Mouse (Mus musculus) lung, adult 10 weeks (tissue): ENCODE results near the gene Pnma3. TPM values are rescaled to one million over a fixed set of nuclear protein-coding genes. Genes with fewer than 3 reads are reported as not detected.

Source experiments
- polyA plus RNA-seq: library from polyadenylated mRNA; stranded (reverse); fragments of 350-450 nt; fragmentation: Illumina TruSeq; extraction: RNeasy Lipid Tissue Mini Kit (QIAGEN cat#74804); gene quantifications from one replicate; pipeline ENCODE4 v1.2.3, GENCODE M21; 2014; ENCODE audit warnings: low read depth, low replicate concordance; ENCODE audit not compliant: insufficient read depth

Gene Pnma3
- polyA plus RNA-seq, result not detected

DNA sequence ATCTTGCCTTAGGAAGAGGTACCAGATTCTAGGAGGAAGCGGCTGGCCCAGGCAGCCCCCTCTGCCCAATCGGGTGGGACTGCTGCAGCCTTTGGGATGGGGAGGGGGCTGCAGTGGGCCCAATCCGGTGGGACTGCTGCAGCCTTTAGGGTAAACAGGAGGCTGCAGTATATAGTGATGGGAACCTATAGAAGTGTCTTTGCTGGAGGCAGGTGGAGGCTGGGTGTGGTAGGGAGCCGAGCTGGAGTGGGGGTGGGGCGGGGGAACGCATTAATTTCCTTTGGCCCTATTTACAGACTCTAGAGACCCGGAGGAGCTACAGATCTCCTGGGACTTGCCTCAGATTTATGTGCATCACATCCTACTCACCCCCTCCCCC, at the start of gene Pnma3:
TSS of gene Pnma3 (plus strand) at position 373 of the 379 bp plus-strand sequence.

DNA sequence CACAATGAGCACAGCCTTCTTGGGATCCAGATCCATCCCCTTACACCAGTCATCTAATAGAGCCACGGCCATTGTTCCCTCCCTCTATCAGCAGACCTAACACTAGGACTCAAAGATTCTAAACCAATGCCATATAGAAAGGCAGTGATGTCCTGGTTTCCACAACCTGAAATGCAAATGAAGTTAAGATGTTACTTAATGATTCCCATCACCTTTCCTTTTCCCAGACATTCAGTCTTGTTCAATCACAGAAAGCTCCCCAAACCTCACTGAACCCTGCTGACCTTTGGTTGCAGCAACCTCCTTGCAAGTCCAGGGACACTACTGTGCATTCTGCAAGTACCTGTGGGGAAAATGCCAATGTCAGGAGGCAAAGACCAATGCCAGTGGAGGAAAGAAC, 27.6 kb upstream of the Pnma3 start, which contains the start of gene Pnma5:
TSS of gene Pnma5 (minus strand) at position 101 of the 400 bp plus-strand sequence.

DNA sequence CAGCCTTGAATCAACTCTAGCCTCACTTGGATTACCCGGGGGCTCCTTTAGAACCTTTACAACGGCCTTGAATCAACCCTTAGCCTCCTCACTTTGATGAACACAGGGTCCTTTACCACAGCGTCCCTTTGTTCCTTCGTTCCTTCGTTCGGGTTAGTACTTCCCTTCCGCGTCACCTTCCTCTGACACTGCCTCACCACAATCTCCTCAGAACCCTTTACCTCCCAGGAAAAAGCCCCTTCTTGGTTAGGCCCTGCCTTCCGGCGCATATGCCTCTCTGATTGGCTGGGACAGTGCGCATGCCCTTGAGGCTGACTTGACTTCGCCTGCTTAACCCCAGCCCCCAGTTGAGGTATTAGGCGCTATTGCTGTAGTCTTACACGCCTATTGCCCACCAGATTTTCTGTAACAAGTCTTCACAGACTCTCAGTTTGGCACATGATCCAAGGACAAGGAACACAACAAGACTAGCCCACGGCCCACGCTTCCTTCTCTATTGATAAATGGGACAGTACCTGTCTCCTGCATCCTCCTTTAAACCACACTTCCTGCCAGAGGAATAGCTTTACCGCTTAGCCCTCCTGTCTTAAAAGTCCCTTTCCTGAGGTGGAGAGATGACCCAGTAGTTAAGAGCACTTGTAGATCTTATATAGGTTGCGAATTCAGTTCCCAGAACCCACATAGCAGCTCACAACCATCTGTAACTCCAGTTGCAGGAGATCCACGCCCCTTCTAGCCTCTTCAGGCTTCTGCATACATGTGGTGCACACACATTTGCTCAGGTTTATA, 17.9 kb downstream of the Pnma3 start, which contains the start of gene Xlr4a:
TSS of gene Xlr4a (minus strand) at position 212 of the 789 bp plus-strand sequence.

DNA sequence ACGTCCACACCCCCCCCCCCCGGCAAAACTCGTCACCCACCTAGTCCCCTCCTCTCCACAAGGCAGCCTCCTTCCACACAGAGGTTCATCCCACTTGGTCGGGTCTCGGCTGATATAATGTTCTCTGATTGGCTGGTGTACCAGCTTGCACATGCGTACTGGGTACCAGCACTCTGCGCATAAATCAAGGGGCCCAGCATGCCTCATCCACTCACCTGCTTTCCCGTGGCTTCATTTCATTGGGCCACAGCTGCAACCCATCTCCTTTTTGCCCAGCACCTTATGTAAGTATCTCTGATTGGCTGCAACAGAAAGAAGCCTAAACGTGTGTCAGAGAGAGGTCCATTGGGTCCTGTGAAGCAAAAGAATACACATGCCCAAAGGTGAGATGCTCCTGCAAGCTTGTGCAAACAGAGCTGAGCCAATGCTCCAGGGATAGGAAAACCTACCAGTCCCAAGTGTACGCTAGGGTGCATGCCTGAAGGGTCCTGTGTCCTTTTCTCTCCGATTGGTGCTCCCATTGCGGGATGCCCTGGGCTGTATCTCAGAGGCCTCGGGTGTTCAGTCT, 32.4 kb downstream of the Pnma3 start, which contains the start of gene Xlr3a:
TSS of gene Xlr3a (minus strand) at position 155 of the 568 bp plus-strand sequence.

DNA sequence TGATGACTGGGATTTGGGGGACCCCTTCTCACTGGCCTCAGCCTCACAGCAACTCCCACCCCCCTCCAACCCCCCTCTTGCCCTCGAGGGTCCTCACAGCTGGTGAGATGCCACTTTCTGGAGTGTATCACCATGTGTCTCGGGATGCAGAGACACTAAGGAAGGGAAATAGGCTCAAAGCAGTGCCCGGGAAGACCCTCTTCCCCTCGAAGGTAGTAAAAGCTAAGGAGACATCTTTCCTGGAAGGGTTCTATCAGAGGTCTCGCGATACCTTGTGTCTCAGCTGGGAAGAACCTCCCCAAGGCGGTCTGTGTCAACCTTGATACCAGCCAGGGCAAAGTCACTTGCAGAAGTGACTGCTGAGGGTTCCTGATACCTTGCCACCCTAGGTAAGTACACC, 52.2 kb downstream of the Pnma3 start, which contains the start of gene Gm14685:
TSS of gene Gm14685 (plus strand) at position 301 of the 400 bp plus-strand sequence.

Other genes starting within 250 kb of the Pnma3 start
- gene Gabrq, start 239.6 kb upstream of the Pnma3 start, polyA plus RNA-seq, result 0.49 TPM
- 80.2 TPM for gene Cetn2, start 146.4 kb upstream of the Pnma3 start, polyA plus RNA-seq
- gene Nsdhl, start 146.2 kb upstream of the Pnma3 start, polyA plus RNA-seq, result 14.0 TPM
- gene Zfp185, start 77.4 kb upstream of the Pnma3 start, polyA plus RNA-seq, result 4.2 TPM
- not detected for gene Pnma5, start 27.7 kb upstream of the Pnma3 start, polyA plus RNA-seq
- 2.3 TPM for gene Xlr4a, start 17.7 kb downstream of the Pnma3 start, polyA plus RNA-seq
- 0.30 TPM for gene Xlr3a, start 32.3 kb downstream of the Pnma3 start, polyA plus RNA-seq
- gene Gm14685, start 52.3 kb downstream of the Pnma3 start, polyA plus RNA-seq, result not detected
- not detected for gene Xlr5b, start 84.0 kb downstream of the Pnma3 start, polyA plus RNA-seq
- gene DXBay18, start 84.7 kb downstream of the Pnma3 start, polyA plus RNA-seq, result 0.70 TPM
- not detected for gene Spin2d, start 112.2 kb downstream of the Pnma3 start, polyA plus RNA-seq
- gene Xlr3b, start 127.4 kb downstream of the Pnma3 start, polyA plus RNA-seq, result 1.1 TPM
- 3.0 TPM for gene Xlr4b, start 149.5 kb downstream of the Pnma3 start, polyA plus RNA-seq
- 6.4 TPM for gene F8a, start 163.5 kb downstream of the Pnma3 start, polyA plus RNA-seq
- 1.5 TPM for gene Xlr4c, start 178.3 kb downstream of the Pnma3 start, polyA plus RNA-seq
- gene Xlr3c, start 200.6 kb downstream of the Pnma3 start, polyA plus RNA-seq, result not detected
- not detected for gene Xlr5a, start 228.2 kb downstream of the Pnma3 start, polyA plus RNA-seq
- not detected for gene Xlr5c, start 228.2 kb downstream of the Pnma3 start, polyA plus RNA-seq